Mouse (Mus musculus) lung, postnatal 0 days (tissue): ENCODE results near the gene Gtdc1. TPM values are rescaled to one million over a fixed set of nuclear protein-coding genes. Genes with fewer than 3 reads are reported as not detected.

Source experiments
- ATAC-seq: fragments of 200-750 bp; cut with Nextera tagmentation; 2 replicates; pipeline ENCODE4 v1.8.0; 2017; ENCODE audit warnings: moderate library complexity
- DNase-seq: peaks from one replicate; pipeline ENCODE4 v3.0.0-alpha.2; 2016; ENCODE audit warnings: low spot score
- H3K27ac ChIP-seq: fragments of 300-500 bp; sonication (generic); 2 replicates; pipeline ENCODE4 v1.5.1; 2014; ENCODE audit warnings: antibody characterized with exemption, mild to moderate bottlenecking, low read length, mixed read lengths
- H3K27me3 ChIP-seq: fragments of 300-500 bp; sonication (generic); replicated peaks from 2 replicates; pipeline ENCODE4 v1.6.1; 2014; ENCODE audit warnings: low read length, mixed read lengths; ENCODE audit not compliant: insufficient read depth
- H3K36me3 ChIP-seq: fragments of 300-500 bp; sonication (generic); 2 replicates; pipeline ENCODE4 v1.6.1; 2014; ENCODE audit warnings: low read length, mixed read lengths; ENCODE audit not compliant: insufficient read depth
- H3K4me1 ChIP-seq: fragments of 300-500 bp; sonication (generic); 2 replicates; pipeline ENCODE4 v1.6.1; 2014; ENCODE audit warnings: antibody characterized with exemption, low read depth, low read length, mixed read lengths; ENCODE audit not compliant: insufficient read depth
- H3K4me2 ChIP-seq: fragments of 300-500 bp; sonication (generic); replicated peaks from 2 replicates; pipeline ENCODE4 v1.6.1; 2014; ENCODE audit warnings: low read depth, mild to moderate bottlenecking, low read length, moderate library complexity, mixed read lengths
- H3K4me3 ChIP-seq: fragments of 300-500 bp; sonication (generic); 2 replicates; pipeline ENCODE4 v1.5.1; 2014; ENCODE audit warnings: low read depth, low read length
- H3K9ac ChIP-seq: fragments of 300-500 bp; sonication (generic); replicated peaks from 2 replicates; pipeline ENCODE4 v1.6.1; 2014; ENCODE audit warnings: low read depth, mild to moderate bottlenecking
- H3K9me3 ChIP-seq: fragments of 300-500 bp; sonication (generic); 2 replicates; pipeline ENCODE4 v1.6.1; 2016; ENCODE audit warnings: low read length, mixed read lengths
- CTCF ChIP-seq: IDR thresholded peaks from 2 replicates; pipeline ENCODE4 v1.5.1; 2016; ENCODE audit warnings: antibody characterized with exemption, mild to moderate bottlenecking
- EP300 ChIP-seq: IDR thresholded peaks from 2 replicates; pipeline ENCODE4 v1.6.1; 2016; ENCODE audit warnings: antibody characterized with exemption, mild to moderate bottlenecking, control low read depth
- WGBS: fragments of 180-500 bp; shearing (Covaris S2); extraction: QIAGEN DNeasy Blood & Tissue Kit; methylation state at CpG from one replicate; pipeline ENCODE4 v1.1.7; 2014; 5-methylcytosine and 5-hydroxymethylcytosine counted together
- polyA plus RNA-seq: library from polyadenylated mRNA; unstranded; fragments of >200 nt; fragmentation: Nextera tagmentation; extraction: Ambion mirVana; gene quantifications from 2 replicates; pipeline ENCODE4 v1.2.1, GENCODE M21; 2015

Gtdc1 gene
- polyA plus RNA-seq, 1 experiment from 2014 or later, result 10.0 TPM

DNA sequence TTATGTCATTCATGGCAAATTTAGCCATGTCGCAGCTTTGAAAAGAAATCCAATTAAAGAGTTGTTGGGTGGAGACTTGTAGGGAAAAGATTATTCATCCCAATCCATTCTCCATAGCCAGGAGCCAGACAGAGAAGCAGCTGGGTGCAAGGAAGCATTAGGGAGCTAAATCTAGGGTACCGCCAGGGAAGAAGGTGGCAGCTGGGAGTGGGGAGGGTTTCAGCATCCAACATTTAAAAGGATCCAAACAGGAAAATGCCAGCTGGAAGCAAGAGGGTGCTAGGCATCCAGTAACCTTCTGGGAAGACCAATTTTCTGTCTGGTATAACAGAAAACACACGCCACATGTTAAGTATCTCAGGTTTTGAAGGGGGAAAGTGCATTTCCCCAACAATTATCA lies 231.0 kb downstream of the Gtdc1 start:
- Histone ChIP-seq H3K4me2 (no peak overlapping the region), H3K27me3 (no peaks in the 10 kb centered on the region), H3K4me1 (no peaks in the 10 kb centered on the region; the same call in 1 of the 2 replicates), H3K36me3 (no peaks in the 10 kb centered on the region), H3K9ac (no peak overlapping the region), H3K27ac (no peak overlapping the region), H3K4me3 (no peak overlapping the region), H3K9me3 (no peaks in the 10 kb centered on the region)
- TF ChIP-seq EP300 (no peak), CTCF (no peak)
- ATAC-seq, result no peak
- DNase-seq, result no peak
- 91% methylated on average over 3 of the region's 3 CpGs for WGBS

DNA sequence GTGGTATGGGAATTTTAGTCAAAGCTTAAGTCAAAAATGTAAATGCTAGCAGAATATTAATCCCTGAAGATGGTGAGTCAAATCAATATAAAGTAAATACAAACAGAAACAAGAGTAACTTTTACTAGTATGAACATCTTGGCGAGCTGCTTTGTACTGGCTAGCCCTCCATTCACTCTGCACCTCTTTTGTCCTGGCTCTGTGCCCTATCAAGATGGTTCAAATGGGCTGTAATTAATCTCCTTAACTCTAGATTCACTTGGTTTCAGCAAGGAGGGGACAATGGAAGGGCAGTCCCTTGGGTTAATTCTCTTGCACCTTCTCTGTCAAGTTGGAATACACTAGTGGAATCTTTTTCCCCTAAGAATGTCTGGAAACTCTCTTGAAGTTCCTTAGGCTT lies 233.6 kb downstream of the Gtdc1 start:
- H3K27me3 ChIP-seq, result no peaks in the 10 kb centered on the region
- H3K4me2 ChIP-seq, result no peak overlapping the region
- TF ChIP-seq CTCF, result no peak
- no peak for TF ChIP-seq EP300
- H3K4me1 ChIP-seq, result no peaks in the 10 kb centered on the region
- no peak overlapping the region for H3K27ac ChIP-seq
- H3K36me3 ChIP-seq, result no peaks in the 10 kb centered on the region
- ATAC-seq (no peak), DNase-seq (no peak)
- no peak overlapping the region for H3K4me3 ChIP-seq
- H3K9me3 ChIP-seq, result no peaks in the 10 kb centered on the region
- no peak overlapping the region for H3K9ac ChIP-seq
- 57% methylated on average over 1 of the region's 1 CpGs for WGBS

DNA sequence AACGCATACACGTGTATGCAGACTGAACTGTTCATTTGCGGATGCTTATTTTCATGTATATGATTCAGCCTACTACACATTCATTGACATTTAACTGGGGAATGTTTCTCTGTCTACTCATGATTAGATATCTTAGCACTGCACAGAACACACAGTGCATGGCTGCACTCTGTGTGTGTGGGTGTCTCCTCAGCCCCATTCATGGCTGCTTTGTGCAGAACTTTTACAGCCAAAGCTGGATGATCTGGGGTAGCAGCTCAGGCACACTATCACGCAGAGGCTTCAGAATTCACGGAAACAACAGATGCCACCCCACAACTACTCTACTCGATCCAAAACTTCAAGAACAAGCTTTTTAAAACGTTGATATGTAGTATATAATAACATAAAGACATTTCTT lies 263.4 kb downstream of the Gtdc1 start:
- Histone ChIP-seq H3K9me3 (no peaks in the 10 kb centered on the region), H3K36me3 (no peaks in the 10 kb centered on the region), H3K4me1 (no peaks in the 10 kb centered on the region), H3K27ac (no peak overlapping the region), H3K9ac (no peak overlapping the region), H3K4me3 (no peak overlapping the region), H3K4me2 (no peak overlapping the region), H3K27me3 (no peaks in the 10 kb centered on the region)
- WGBS, result 92% methylated on average over 7 of the region's 7 CpGs
- no peak for DNase-seq
- ATAC-seq, result no peak
- TF ChIP-seq EP300 (no peak), CTCF (no peak)

DNA sequence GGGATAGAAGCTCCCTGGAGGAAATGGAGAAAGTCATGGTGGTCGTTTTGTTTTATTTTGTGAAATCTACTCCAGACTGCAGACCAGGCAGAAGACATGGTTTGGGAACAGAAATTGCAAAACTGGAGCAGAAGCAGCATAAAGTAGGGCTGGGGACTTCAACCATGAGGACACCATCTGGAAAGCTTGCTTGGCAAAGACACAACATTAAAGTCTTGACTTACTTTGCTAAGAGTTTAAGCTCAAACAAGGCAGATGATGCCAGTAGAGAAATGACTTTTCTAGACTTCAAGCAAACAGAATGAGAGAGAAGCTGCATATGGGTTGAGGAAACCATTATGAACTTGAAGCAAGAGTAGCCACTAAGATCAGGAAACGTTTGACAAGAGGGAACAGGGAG lies 267.6 kb downstream of the Gtdc1 start:
- no peak overlapping the region for H3K27ac ChIP-seq
- no peak overlapping the region for H3K4me2 ChIP-seq
- H3K27me3 ChIP-seq, result no peaks in the 10 kb centered on the region
- WGBS, result 55% methylated on average over 2 of the region's 2 CpGs
- H3K36me3 ChIP-seq, result no peaks in the 10 kb centered on the region
- ATAC-seq (no peak), DNase-seq (no peak)
- TF ChIP-seq CTCF, result no peak
- TF ChIP-seq EP300, result no peak
- H3K9me3 ChIP-seq, result no peaks in the 10 kb centered on the region
- no peak overlapping the region for H3K4me3 ChIP-seq
- H3K9ac ChIP-seq, result no peak overlapping the region
- H3K4me1 ChIP-seq, result no peaks in the 10 kb centered on the region

DNA sequence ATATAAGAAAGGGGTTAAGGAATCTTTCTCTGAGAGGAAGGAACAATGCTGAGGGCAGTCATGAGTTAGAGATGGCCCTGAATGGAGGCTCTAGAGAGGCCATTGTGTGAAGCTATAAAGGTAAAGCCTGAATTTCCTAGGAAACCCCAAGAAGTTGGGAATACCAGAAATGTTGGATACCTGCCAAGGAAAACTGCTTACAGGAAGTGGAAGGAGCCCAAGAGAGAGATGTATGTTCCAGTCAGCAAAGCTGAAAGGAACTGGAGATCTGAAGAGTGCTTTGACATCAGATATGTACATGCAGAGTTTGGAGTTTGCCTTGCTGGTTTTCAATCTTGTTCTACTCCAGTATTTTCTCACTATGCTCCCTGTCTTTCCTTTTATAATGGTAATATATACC lies 268.4 kb downstream of the Gtdc1 start:
- Histone ChIP-seq H3K27me3 (no peaks in the 10 kb centered on the region), H3K36me3 (no peaks in the 10 kb centered on the region), H3K27ac (no peak overlapping the region), H3K9me3 (no peaks in the 10 kb centered on the region), H3K4me3 (no peak overlapping the region), H3K9ac (no peak overlapping the region), H3K4me1 (no peaks in the 10 kb centered on the region), H3K4me2 (no peak overlapping the region)
- no peak for ATAC-seq
- TF ChIP-seq CTCF, result no peak
- no peak for TF ChIP-seq EP300
- DNase-seq, result no peak

DNA sequence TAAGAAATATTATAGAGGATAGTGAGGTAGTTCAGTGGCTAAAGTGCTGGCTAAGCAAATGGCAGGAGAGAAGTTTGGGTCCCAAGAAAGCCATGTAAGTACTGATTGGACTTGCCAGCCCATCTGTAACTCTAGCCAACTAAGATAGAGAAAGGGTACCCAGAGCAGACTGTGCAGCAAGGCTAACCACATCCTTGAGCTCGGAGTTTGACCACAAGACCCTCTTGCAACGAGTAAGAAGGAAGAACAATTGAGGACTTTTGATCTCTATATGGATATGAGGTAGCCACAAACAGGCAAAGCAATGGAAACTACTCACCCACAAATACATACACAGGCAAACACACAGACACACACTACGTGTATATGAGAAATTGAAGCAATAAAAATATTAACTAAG lies 278.9 kb downstream of the Gtdc1 start:
- Histone ChIP-seq H3K4me1 (no peaks in the 10 kb centered on the region), H3K9ac (no peak overlapping the region), H3K9me3 (no peaks in the 10 kb centered on the region), H3K4me2 (no peak overlapping the region), H3K27ac (no peak overlapping the region), H3K27me3 (no peaks in the 10 kb centered on the region), H3K36me3 (no peaks in the 10 kb centered on the region), H3K4me3 (no peak overlapping the region)
- DNase-seq (no peak), ATAC-seq (no peak)
- WGBS, result 86% methylated on average over 3 of the region's 3 CpGs
- no peak for TF ChIP-seq EP300

DNA sequence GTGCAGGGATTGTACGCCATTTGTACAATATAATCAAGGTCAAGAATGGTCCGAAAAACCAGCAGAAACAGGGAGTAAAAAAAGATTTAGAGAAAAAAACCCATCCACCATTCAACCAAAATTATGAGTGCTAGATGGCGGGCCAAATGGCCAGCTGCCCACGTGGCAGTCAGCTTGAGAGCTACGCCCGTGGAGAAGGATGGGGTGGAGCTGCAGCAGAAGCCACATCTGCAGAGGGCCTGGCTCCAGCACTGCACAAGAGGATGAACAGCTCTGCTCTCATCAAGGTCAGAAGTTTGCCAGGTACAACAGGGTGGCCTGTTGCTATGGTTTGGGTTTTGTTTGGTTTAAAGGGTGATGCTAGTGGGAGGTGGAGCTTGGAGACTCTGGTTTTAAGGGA lies 281.1 kb downstream of the Gtdc1 start:
- ATAC-seq (no peak), DNase-seq (no peak)
- Histone ChIP-seq H3K4me3 (no peak overlapping the region), H3K4me1 (no peaks in the 10 kb centered on the region), H3K4me2 (no peak overlapping the region), H3K36me3 (no peaks in the 10 kb centered on the region), H3K27me3 (no peaks in the 10 kb centered on the region), H3K9me3 (no peaks in the 10 kb centered on the region), H3K9ac (no peak overlapping the region), H3K27ac (no peak overlapping the region)
- WGBS, result 90% methylated on average over 6 of the region's 6 CpGs
- no peak for TF ChIP-seq CTCF
- TF ChIP-seq EP300, result no peak
